Mouse (Mus musculus) heart, embryonic 16.5 days (tissue): ENCODE results near the gene Mex3a. TPM values are rescaled to one million over a fixed set of nuclear protein-coding genes. Genes with fewer than 3 reads are reported as not detected.
"Not testable (repeated sequence)": the region's sequence is repeated elsewhere in the genome, so short reads cannot be mapped to it uniquely, and the experiment has no call there.

Experiments
- ATAC-seq: fragments of 200-750 bp; cut with Nextera tagmentation; replicated peaks from 2 replicates; pipeline ENCODE4 v1.8.0; 2017; ENCODE audit warnings: moderate number of reproducible peaks; ENCODE audit not compliant: insufficient read depth, low FRiP score; ENCODE audit errors: extremely low read depth
- H3K27ac ChIP-seq: fragments of 300-500 bp; sonication (generic); 2 replicates; pipeline ENCODE4 v1.5.1; 2014; ENCODE audit warnings: mild to moderate bottlenecking, low read length, control low read depth, moderate library complexity
- H3K27me3 ChIP-seq: fragments of 300-500 bp; sonication (generic); 2 replicates; pipeline ENCODE4 v1.6.1; 2014; ENCODE audit warnings: low read length, mixed read lengths; ENCODE audit not compliant: control insufficient read depth, insufficient read depth
- H3K36me3 ChIP-seq: fragments of 300-500 bp; sonication (generic); 2 replicates; pipeline ENCODE4 v1.6.1; 2014; ENCODE audit not compliant: control insufficient read depth, insufficient read depth
- H3K4me1 ChIP-seq: fragments of 300-500 bp; sonication (generic); 2 replicates; pipeline ENCODE4 v1.6.1; 2014; ENCODE audit warnings: low read length, mixed read lengths; ENCODE audit not compliant: control insufficient read depth, insufficient read depth
- H3K4me2 ChIP-seq: fragments of 300-500 bp; sonication (generic); 2 replicates; pipeline ENCODE4 v1.6.1; 2014; ENCODE audit warnings: low read depth, mild to moderate bottlenecking, control low read depth, low read length
- H3K4me3 ChIP-seq: fragments of 300-500 bp; sonication (generic); 2 replicates; pipeline ENCODE4 v1.5.1; 2014; ENCODE audit warnings: mild to moderate bottlenecking, control low read depth, low read length
- H3K9ac ChIP-seq: fragments of 300-500 bp; sonication (generic); 2 replicates; pipeline ENCODE4 v1.6.1; 2014; ENCODE audit warnings: low read length, control low read depth
- H3K9me3 ChIP-seq: fragments of 300-500 bp; sonication (generic); replicated peaks from 2 replicates; pipeline ENCODE4 v1.6.1; 2016; ENCODE audit warnings: low read length; ENCODE audit not compliant: control insufficient read depth
- WGBS: fragments of 180-500 bp; shearing (Covaris S2); extraction: QIAGEN DNeasy Blood & Tissue Kit; methylation state at CpG from one replicate; pipeline ENCODE4 v1.1.7; 2014; 5-methylcytosine and 5-hydroxymethylcytosine counted together
- polyA plus RNA-seq: library from polyadenylated mRNA; unstranded; fragments of >200 nt; fragmentation: Nextera tagmentation; extraction: Ambion mirVana; gene quantifications from 2 replicates; pipeline ENCODE4 v1.2.1, GENCODE M21; 2015

Mex3a gene
- polyA plus RNA-seq, 1 experiment from 2014 or later = 5.3 TPM

DNA sequence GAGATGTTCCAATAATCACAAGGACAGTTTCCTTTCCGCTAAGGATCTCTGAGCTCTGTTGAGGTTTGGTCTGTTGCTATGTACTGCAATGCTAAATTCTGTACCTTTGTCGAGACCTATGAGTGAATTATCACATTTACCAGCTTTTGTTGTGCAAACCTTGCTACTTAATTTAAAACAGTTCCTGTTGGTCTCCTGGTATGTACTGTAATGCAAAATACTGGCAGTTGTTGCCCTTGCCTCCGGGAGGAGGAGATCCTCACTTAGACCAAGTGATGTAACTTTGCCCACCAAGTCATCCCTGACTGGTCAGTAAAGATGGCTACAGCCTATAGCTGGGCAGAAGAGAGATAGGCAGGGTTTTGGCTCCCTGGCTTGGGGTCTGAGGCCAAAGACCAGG lies 43.3 kb downstream of the Mex3a start, which contains the start of gene Ssr2:
TSS of gene Ssr2 (plus strand) at position 337 of the 400 bp plus-strand sequence.
- no peak within 1 kb of the TSS for H3K4me2 ChIP-seq
- no peak within 1 kb of the TSS for H3K4me3 ChIP-seq
- 85% methylated on average over 3 of the region's 3 CpGs for WGBS

DNA sequence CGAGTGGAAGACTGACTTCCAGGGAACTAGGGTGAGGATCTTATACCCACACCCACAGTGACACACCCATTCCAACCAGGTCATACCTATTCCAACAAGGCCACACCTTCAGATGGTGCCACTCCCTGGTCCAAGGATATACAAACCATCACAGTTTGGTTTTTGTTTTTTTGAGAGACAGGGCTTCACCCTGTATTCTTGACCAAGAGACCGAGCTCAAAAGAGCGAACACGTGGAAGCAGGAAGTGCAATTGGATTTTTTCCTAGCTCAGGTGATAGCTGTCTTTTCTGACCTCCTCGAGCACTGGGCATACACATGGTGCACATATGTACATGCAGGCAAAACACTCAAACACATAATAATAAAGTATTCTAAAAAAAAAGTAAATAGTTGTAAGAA lies 45.7 kb downstream of the Mex3a start:
- ATAC-seq, H3K9me3 ChIP-seq, H3K27me3 ChIP-seq, H3K4me3 ChIP-seq, H3K9ac ChIP-seq, H3K4me1 ChIP-seq, H3K27ac ChIP-seq, H3K36me3 ChIP-seq, H3K4me2 ChIP-seq: not testable (repeated sequence)
- 74% methylated on average over 5 of the region's 5 CpGs for WGBS

More for the DNA sequence above, 43.3 kb downstream of the Mex3a start, which contains the start of gene Ssr2:
- Histone ChIP-seq H3K9me3 (no peaks in the 10 kb centered on the region), H3K4me1 (peaks cover 6% of the 10 kb centered on the region), H3K27me3 (no peaks in the 10 kb centered on the region), H3K36me3 (no peaks in the 10 kb centered on the region), H3K9ac (no peak within 1 kb of the TSS), H3K27ac (no peak within 1 kb of the TSS)
- ATAC-seq = no peak

DNA sequence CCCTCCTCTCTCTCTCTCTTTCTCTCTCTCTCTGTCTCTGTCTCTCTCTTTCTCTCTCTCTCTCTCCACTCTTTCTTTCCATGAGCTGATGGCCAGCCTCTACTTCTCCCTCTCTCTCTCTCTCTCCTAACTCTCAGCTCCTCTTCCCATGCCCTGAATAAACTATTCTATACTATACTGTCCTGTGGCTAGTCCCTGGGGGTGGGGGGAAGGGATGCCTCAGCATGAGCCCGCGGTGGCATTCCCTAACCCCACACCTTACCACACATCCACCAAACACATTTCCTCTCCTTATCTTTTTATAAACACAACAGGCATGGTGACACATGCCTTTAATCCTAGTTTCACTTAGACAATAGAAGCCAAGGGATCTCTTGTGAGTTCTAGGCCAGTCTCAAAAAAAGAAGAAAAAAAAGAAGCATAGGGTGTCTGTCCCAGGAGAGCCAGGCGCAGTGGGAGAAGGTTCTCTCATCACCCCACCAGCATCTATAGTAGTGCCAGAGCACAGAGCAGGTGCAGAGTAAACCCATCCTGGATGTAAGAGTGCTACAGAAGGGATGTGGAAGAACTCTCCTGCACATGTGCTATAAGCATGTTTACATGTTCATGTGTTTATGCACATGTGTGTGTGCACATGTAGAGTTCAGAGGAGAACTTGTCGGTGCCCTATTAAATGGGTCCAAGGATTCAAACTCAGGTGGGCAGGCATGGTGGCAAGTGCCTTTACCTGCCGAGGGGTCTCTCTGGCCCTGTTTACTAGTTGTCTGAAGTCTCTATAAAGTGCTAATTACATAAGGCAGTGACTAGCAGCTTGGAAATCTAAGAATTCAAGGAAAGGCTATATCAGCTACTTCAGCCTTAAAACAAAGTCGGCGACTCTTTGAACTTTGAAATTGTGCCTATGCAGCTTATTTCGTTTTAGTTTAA lies 46.6 kb downstream of the Mex3a start:
- WGBS = 46% methylated on average over 8 of the region's 8 CpGs
- H3K9me3 ChIP-seq = no peaks in the 10 kb centered on the region
- peak overlapping the region; percentile 89 for H3K9ac ChIP-seq
- peaks cover 16% of the 10 kb centered on the region; the same call in 1 of the 2 replicates for H3K36me3 ChIP-seq
- H3K27ac ChIP-seq = no peak overlapping the region; the same call in 1 of the 2 replicates
- peak overlapping the region; percentile 89 for H3K4me3 ChIP-seq
- no peak for ATAC-seq
- H3K27me3 ChIP-seq = no peaks in the 10 kb centered on the region
- H3K4me1 ChIP-seq = peaks cover 9% of the 10 kb centered on the region
- peak overlapping the region; percentile 95 for H3K4me2 ChIP-seq

DNA sequence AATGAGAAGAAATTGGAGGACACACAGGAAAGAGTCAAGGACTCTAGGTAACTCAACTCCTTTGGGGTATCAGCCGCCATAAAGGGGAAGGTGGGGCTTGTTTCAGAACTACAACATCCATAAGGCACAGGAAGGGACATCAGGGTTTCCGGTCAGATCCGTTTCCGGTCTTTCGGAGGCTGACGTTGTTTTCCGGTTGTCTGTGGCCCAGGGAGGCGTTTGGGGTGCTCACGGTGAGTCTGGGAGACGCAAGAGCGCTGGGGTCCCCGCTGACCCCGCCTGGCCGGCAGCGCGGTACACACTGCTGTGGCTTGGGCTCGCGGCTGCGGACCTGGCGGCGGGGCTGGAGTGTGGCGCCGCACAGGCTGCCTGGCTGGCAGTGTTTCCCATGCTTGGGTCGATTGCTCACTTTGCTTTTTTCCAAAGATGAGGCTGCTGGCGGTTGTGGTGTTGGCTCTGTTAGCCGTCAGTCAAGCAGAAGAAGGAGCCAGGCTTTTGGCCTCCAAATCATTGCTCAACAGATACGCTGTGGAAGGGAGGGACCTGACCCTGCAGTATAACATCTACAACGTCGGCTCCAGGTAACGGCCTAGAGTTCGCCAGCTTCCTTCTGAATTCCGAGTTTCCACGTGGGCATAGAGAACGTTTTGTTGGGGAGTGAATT lies 47.4 kb downstream of the Mex3a start:
- under 1% methylated on average over 34 of the region's 34 CpGs for WGBS
- Histone ChIP-seq H3K27me3 (no peaks in the 10 kb centered on the region), H3K9ac (peak overlapping the region; percentile 89), H3K4me3 (peak overlapping the region; percentile 89), H3K36me3 (peaks cover 17% of the 10 kb centered on the region; the same call in 1 of the 2 replicates), H3K27ac (peak overlapping the region; percentile 75), H3K9me3 (no peaks in the 10 kb centered on the region), H3K4me2 (peak overlapping the region; percentile 95), H3K4me1 (peaks cover 9% of the 10 kb centered on the region)
- ATAC-seq = peak; percentile 85

DNA sequence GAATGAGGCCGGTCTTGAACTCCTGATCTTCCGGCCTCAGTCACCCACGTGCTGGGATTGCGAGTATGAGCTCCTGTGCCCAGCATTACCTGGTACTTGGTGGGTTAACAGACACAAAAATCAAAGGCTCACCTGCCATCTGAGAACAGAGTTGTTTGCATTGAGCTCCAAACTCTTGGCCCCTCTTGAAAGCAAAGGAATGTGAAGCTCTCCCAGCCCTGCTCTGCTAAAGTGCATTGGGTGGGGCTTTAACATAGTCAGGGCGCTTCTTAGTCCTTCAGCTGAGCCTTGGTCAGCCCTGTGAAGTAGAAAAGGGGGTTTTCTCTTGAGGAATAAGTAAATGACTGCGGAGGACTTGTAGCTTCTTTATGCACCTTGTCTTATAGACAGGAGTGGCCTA lies 53.6 kb downstream of the Mex3a start:
- 83% methylated on average over 6 of the region's 6 CpGs for WGBS
- Histone ChIP-seq H3K9me3 (no peaks in the 10 kb centered on the region), H3K4me2 (no peak overlapping the region), H3K27ac (no peak overlapping the region), H3K36me3 (peaks cover 40% of the 10 kb centered on the region), H3K4me1 (peaks cover 3% of the 10 kb centered on the region; the same call in 1 of the 2 replicates), H3K27me3 (no peaks in the 10 kb centered on the region), H3K9ac (no peak overlapping the region), H3K4me3 (no peak overlapping the region)
- no peak for ATAC-seq

DNA sequence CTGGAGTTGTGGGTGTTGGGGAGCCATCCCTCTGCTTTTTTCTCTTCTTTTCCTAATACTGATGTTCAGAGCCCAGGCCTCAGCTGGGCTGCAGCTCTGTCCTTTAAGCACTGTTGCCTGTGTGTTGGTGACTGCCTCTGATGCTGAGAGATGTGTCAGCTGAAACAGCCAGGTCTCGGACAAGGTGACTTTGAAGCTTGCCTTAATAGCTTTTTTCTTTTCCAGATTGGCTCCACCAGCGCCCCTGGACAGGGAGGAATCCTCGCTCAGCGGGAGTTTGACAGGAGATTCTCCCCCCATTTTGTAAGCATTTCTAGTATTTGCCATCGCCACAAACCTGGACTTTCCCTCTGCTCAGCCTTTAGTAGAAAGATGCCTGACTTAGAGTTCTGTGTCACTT lies 54.4 kb downstream of the Mex3a start:
- 92% methylated on average over 5 of the region's 5 CpGs for WGBS

DNA sequence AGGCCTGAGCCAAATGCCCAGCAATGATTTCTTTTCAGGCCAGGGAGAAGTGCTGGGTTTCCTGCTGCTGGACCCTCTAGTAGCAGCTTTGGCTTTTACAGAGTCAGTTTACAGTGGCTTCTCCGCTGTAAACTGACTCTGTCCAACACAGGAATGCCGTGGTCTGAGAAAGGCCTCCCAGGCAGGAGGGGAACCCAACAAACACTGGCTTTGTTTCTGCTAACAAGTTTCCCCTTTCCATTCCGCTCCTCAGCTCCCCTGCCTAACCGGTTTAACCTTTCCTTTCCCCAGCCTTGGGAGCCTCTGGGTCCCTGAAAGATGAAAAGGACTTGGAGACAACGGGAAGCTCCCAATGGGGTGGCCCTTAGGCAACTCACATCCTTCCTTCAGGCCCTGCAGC lies 58.1 kb downstream of the Mex3a start:
- peaks cover 23% of the 10 kb centered on the region for H3K36me3 ChIP-seq
- no peaks in the 10 kb centered on the region for H3K27me3 ChIP-seq
- H3K4me1 ChIP-seq = peaks cover 17% of the 10 kb centered on the region
- H3K4me2 ChIP-seq = no peak overlapping the region
- no peak overlapping the region for H3K9ac ChIP-seq
- no peak overlapping the region for H3K27ac ChIP-seq
- WGBS = 42% methylated on average over 5 of the region's 5 CpGs
- H3K4me3 ChIP-seq = no peak overlapping the region
- no peaks in the 10 kb centered on the region for H3K9me3 ChIP-seq
- no peak for ATAC-seq

More for the DNA sequence above, 54.4 kb downstream of the Mex3a start:
- no peaks in the 10 kb centered on the region for H3K27me3 ChIP-seq
- peaks cover 2% of the 10 kb centered on the region; the same call in 1 of the 2 replicates for H3K4me1 ChIP-seq
- H3K4me2 ChIP-seq = no peak overlapping the region
- no peak overlapping the region for H3K9ac ChIP-seq
- H3K36me3 ChIP-seq = peaks cover 38% of the 10 kb centered on the region
- H3K27ac ChIP-seq = no peak overlapping the region
- H3K9me3 ChIP-seq = no peaks in the 10 kb centered on the region
- ATAC-seq = no peak
- no peak overlapping the region for H3K4me3 ChIP-seq
